Mouse (Mus musculus) erythroid progenitor cell, adult 5-6 weeks (primary cell): ENCODE data around the gene Pid1. TPM values are rescaled to one million over a fixed set of nuclear protein-coding genes. Genes with fewer than 3 reads are reported as not detected.
"Not testable (repeated sequence)": the region's sequence is repeated elsewhere in the genome, so short reads cannot be mapped to it uniquely, and the experiment has no call there.

Experiments used
- ATAC-seq: replicated peaks from 2 replicates; pipeline ENCODE4 v1.8.0; 2016; ENCODE audit warnings: moderate number of reproducible peaks, mild to moderate bottlenecking, moderate TSS enrichment, inconsistent platforms; ENCODE audit not compliant: poor library complexity, low FRiP score, severe bottlenecking
- total RNA-seq, 2 experiments: library from RNA; stranded (forward) in 1 of 2; stranded (reverse) in 1 of 2; fragments of 150-400 nt in 1 of 2; fragments of 186-747, 209-891 nt in 1 of 2; gene quantifications; 2 replicates each; pipeline versions ENCODE4 v1.2.3 to v1.2.4; 2015 to 2017; ENCODE audit warnings: low replicate concordance in 2 of 2

The Pid1 gene
- total RNA-seq, 2 experiments from 2014 or later, result 3.4 to 7.3 TPM

- ATAC-seq, result no peak
These were observed 85.4 kb downstream of the Pid1 start for GRCm38 (mm10) chr1:84278359-84279255.

- no peak for ATAC-seq
These were observed 91.0 kb downstream of the Pid1 start for GRCm38 (mm10) chr1:84272951-84273350.

- ATAC-seq, result no peak
These were observed 92.2 kb downstream of the Pid1 start for GRCm38 (mm10) chr1:84271712-84272200.

- no peak for ATAC-seq
These were observed 106.3 kb downstream of the Pid1 start for GRCm38 (mm10) chr1:84257656-84258055.

GRCm38 (mm10) chr1:84254361-84254760, 109.6 kb downstream of the Pid1 start:
- ATAC-seq, result no peak

GRCm38 (mm10) chr1:84253838-84254237, 110.1 kb downstream of the Pid1 start:
- no peak for ATAC-seq

DNA sequence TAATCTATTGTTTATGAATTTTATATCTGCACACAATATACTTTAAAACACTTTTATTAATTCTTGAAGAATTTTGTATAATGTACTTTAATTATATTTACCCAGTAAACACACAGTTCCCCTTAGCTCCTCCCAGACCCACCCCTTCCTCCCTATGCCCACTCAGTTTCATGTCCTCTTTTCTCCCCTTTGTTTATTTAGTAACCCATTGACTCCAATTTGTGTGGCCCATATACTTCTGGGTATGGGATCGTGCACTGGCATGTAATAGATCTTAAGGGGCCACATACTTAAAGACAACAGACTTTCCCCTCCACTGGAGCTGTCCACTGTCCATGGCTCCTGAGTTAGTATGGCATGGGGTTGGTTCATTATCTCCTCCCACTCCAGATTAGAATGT, 112.8 kb downstream of the Pid1 start:
- no peak for ATAC-seq

DNA sequence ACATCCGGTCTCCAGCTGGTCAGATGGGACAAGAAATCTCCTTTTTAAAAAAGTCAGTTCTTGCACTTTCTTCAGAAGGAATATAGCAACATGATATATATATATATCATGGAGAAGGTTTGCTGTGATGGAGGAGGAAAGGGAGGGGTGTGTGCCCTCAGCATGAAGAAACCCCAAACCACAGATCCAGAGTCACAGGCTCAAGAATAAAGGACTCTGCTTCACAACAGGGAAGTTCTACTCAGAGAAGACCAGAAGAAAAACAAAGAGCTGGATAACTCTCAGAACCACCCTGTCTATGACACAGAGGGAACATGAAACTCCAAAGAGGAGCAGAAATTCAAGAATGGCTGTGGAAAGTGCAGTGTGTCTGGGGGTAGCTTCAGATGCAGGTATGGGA, 113.2 kb downstream of the Pid1 start:
- no peak for ATAC-seq

GRCm38 (mm10) chr1:84249772-84250338, 114.1 kb downstream of the Pid1 start:
- ATAC-seq, result no peak

DNA sequence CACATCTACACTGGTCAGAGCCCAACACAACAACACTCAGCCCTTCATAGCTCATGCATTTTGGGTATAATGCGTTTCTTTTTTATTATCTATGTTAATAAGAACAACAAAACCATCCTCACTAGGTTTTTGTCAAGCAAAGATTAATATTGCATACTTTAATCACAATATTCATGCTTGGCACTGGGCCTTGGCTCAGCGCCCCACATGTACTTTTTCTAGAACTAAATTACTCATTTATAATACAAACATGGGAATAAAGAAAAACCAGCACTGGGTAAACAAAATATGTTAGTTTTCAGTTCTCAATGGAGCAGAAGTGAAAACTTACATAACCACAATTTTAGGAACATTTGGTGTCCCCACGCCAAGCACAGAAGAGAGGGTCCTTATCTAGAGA, 116.9 kb downstream of the Pid1 start:
- no peak for ATAC-seq

DNA sequence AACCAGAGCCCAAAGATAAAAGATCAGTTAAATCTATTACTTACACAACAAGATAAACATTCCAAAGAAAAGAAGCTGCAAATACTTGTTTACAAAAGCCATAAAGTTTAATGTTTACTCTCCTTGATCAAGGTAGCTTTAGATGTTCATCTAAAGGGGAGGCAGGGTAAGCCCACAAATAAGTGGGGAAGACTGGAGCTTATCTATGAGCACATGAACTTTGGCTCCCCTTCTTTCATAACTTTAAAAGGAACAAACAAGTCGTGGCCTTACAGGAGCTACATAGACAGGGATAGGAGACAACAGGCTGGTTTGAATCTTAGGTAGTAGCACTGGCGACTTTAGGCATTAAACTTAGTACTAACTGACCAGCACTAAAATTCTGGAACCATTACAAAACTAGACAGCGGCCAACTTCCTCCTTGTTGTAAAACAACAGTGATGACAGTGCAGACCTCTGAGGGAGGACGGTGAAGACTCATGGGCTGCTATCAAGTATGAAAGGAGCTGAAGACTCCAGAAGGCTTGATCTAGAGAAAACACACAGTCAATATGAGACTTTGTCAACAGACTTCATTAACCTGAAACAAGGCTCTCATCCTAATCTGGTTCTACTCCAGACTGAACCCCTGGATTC, 122.7 kb downstream of the Pid1 start:
- no peak for ATAC-seq

- ATAC-seq, result no peak
These were observed 123.8 kb downstream of the Pid1 start for GRCm38 (mm10) chr1:84240203-84240602.

- no peak for ATAC-seq
These were observed 133.5 kb downstream of the Pid1 start for GRCm38 (mm10) chr1:84230431-84230830.

DNA sequence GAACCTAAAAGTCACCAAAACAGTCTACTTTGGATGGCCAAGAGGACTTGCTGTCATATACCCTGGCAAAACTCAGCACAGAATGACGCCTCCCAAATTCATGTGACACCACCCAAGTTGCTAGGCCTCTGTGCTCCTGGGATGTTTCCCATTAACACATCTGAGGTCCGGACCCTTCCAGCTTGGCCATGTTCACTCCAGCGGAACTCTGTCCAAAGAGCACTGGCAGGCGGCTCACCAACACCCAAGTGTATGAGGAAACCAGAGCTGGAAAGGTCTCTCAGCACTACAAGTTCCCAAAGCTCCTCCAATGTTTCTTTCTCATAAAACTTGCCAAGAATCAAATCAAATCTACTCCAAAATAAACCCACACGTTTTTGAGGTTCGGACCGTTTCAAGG, 138.4 kb downstream of the Pid1 start:
- ATAC-seq, result no peak

GRCm38 (mm10) chr1:84222051-84222450, 141.9 kb downstream of the Pid1 start:
- ATAC-seq, result no peak

- no peak for ATAC-seq
These were observed 145.4 kb downstream of the Pid1 start for GRCm38 (mm10) chr1:84218605-84219004.

GRCm38 (mm10) chr1:84217777-84218176, 146.2 kb downstream of the Pid1 start:
- ATAC-seq, result no peak

DNA sequence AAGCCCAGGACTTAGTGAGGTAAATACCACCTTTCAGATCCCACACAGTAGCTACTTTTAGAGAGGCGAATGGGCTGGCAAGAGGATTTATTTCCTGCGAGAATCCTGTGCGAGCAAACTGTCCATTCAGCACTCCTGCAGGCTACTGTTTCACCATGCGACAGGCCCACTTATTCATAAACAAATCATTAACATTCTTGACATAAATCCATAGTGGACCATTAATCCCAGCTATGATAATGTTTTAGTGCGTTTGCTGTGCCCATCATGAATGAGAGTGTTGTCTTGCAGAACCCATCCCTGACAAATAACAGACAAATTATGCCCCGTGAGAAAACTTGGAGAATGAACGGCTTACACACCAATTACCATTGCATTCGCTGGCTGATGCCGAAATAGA, 152.5 kb downstream of the Pid1 start:
- ATAC-seq, result no peak

DNA sequence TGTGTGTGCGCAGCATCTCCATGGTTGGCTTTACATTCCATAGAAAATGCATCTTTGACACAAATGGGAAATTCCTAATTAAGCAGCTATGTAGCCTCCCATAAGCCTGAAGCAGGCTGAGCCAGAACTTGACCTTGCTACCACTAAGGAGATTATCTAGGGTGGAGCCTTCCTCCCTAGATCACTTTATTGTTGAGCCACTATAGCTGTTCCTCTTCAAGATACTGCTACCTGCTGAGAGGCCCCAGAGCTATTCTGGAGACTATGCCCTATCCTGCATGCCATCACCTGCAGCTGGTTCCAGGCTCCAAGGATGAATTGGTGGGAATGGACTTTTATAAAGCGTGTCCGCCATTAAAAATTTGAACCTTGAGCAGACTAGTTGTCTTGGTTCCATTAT, 158.2 kb downstream of the Pid1 start:
- not testable (repeated sequence) for ATAC-seq

GRCm38 (mm10) chr1:84203494-84203893, 160.5 kb downstream of the Pid1 start:
- ATAC-seq, result no peak

DNA sequence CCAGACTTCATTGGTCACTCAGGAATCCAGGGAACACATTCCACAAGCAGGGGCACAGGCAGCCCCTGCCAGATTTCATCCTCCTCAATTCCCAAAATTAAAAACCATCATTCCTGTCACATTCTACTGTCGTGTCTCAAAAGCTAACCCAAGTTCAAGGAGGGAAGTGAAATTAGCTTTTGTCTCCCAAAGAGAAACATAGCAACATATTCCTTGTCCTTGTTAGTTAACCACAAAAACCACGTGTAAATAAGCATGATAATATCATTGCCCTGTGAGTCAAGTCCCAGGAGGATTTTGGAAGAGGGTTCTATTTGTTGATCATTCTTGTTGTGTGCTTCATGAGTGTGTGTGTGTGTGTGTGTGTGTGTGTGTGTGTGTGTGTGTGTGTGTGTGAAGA, 164.1 kb downstream of the Pid1 start:
- ATAC-seq, result no peak
